Mouse (Mus musculus): ENCODE results near the gene Slc8a3. TPM values are rescaled to one million over a fixed set of nuclear protein-coding genes. Genes with fewer than 3 reads are reported as not detected.

Slc8a3 gene
- total RNA-seq, 4 experiments from 2014 or later, result 1.1 to 2.2 (median 1.9) TPM

- DNase-seq, result peak; percentile 57
Observed at GRCm38 (mm10) chr12:81182073-81182472, 150.9 kb downstream of the Slc8a3 start.

- DNase-seq, result no peak
Observed at GRCm38 (mm10) chr12:81175252-81175651, 157.7 kb downstream of the Slc8a3 start.

GRCm38 (mm10) chr12:81173893-81174292 is 159.1 kb downstream of the Slc8a3 start:
- peak; percentile 80 for DNase-seq

- DNase-seq, result no peak
Observed at GRCm38 (mm10) chr12:81173011-81173410, 160.0 kb downstream of the Slc8a3 start.

GRCm38 (mm10) chr12:81170076-81170475 is 162.9 kb downstream of the Slc8a3 start:
- no peak for DNase-seq

GRCm38 (mm10) chr12:81168494-81168893 is 164.5 kb downstream of the Slc8a3 start:
- DNase-seq, result no peak

GRCm38 (mm10) chr12:81168031-81168430 is 164.9 kb downstream of the Slc8a3 start:
- no peak for DNase-seq

- no peak for DNase-seq
Observed at GRCm38 (mm10) chr12:81167142-81167541, 165.8 kb downstream of the Slc8a3 start.

GRCm38 (mm10) chr12:81166615-81167014 is 166.4 kb downstream of the Slc8a3 start:
- DNase-seq, result no peak

- no peak for DNase-seq
Observed at GRCm38 (mm10) chr12:81166092-81166491, 166.9 kb downstream of the Slc8a3 start.

GRCm38 (mm10) chr12:81163566-81163965 is 169.4 kb downstream of the Slc8a3 start:
- no peak for DNase-seq

- DNase-seq, result peak; percentile 69
Observed at GRCm38 (mm10) chr12:81163131-81163530, 169.8 kb downstream of the Slc8a3 start.

GRCm38 (mm10) chr12:81161282-81161681 is 171.7 kb downstream of the Slc8a3 start:
- DNase-seq, result peak; percentile 91

GRCm38 (mm10) chr12:81160831-81161230 is 172.1 kb downstream of the Slc8a3 start:
- peak; percentile 61 for DNase-seq

GRCm38 (mm10) chr12:81160425-81160824 is 172.6 kb downstream of the Slc8a3 start:
- DNase-seq, result no peak

GRCm38 (mm10) chr12:81159947-81160346 is 173.0 kb downstream of the Slc8a3 start:
- DNase-seq, result no peak

- DNase-seq, result no peak
Observed at GRCm38 (mm10) chr12:81156841-81157240, 176.1 kb downstream of the Slc8a3 start.

GRCm38 (mm10) chr12:81155675-81156074 is 177.3 kb downstream of the Slc8a3 start:
- DNase-seq, result no peak

- DNase-seq, result no peak
Observed at GRCm38 (mm10) chr12:81152082-81152481, 180.9 kb downstream of the Slc8a3 start.

- no peak for DNase-seq
Observed at GRCm38 (mm10) chr12:81150917-81151316, 182.1 kb downstream of the Slc8a3 start.

- DNase-seq, result no peak
Observed at GRCm38 (mm10) chr12:81147956-81148355, 185.0 kb downstream of the Slc8a3 start.

All from adrenal gland, adult 8-10 months (tissue).